Mouse (Mus musculus): ENCODE results near the gene Gm42906. TPM values are rescaled to one million over a fixed set of nuclear protein-coding genes. Genes with fewer than 3 reads are reported as not detected.

Gm42906 gene
- total and polyA plus RNA-seq, 3 experiments: not detected

- no peaks in the 10 kb centered on the region for H3K4me1 ChIP-seq (ENCODE audit: control insufficient read depth in 1 of 2, insufficient read depth in 2 of 2, low read length in 2 of 2)
- no peaks in the 10 kb centered on the region for H3K27me3 ChIP-seq (ENCODE audit: control insufficient read depth in 1 of 2, insufficient read depth in 2 of 2, low read length in 2 of 2)
- no peak overlapping the region for H3K27ac ChIP-seq (ENCODE audit: control insufficient read depth, low read depth, low read length)
- no peak overlapping the region for H3K4me3 ChIP-seq (ENCODE audit: control insufficient read depth in 1 of 2, insufficient read depth in 1 of 2, low read depth in 2 of 2, low read length in 2 of 2)
- DNase-seq (ENCODE audit: low read depth, low spot score): no peak
- no peak overlapping the region for H3K9ac ChIP-seq (ENCODE audit: control insufficient read depth, low read depth, low read length, poor library complexity, severe bottlenecking)
- no peaks in the 10 kb centered on the region for H3K9me3 ChIP-seq (replicated peaks; ENCODE audit: insufficient read depth, low read length)
- TF ChIP-seq POLR2AphosphoS2 (IDR thresholded peaks at IDR 0.05; ENCODE audit: low read length) (no peak), ZKSCAN1 (IDR thresholded peaks at IDR 0.05; ENCODE audit: low read depth, low read length) (no peak), POLR2AphosphoS5 (IDR thresholded peaks at IDR 0.05; ENCODE audit: borderline replicate concordance, low read depth, low read length) (no peak), TAL1 (IDR thresholded peaks at IDR 0.05; ENCODE audit: low read length) (no peak), ZC3H11A (IDR thresholded peaks at IDR 0.05; ENCODE audit: low read depth, low read length) (no peak), MAX (IDR thresholded peaks at IDR 0.05; ENCODE audit: low read length) (no peak), MAZ (IDR thresholded peaks at IDR 0.05; ENCODE audit: low read depth, low read length) (no peak), E2F4 (IDR thresholded peaks at IDR 0.05; ENCODE audit: borderline replicate concordance, low read depth, low read length) (no peak), EP300 (IDR thresholded peaks at IDR 0.05; ENCODE audit: low read depth in 1 of 2, low read length in 2 of 2) (no peak), RCOR1 (IDR thresholded peaks at IDR 0.05; ENCODE audit: low read depth, low read length) (no peak), ETS1 (IDR thresholded peaks at IDR 0.05; ENCODE audit: low read depth, low read length) (no peak), USF1 (IDR thresholded peaks at IDR 0.05; ENCODE audit: low read depth, low read length) (no peak), RAD21 (IDR thresholded peaks at IDR 0.05; ENCODE audit: low read depth, low read length) (no peak)
- H3K79me2 ChIP-seq (ENCODE audit: control insufficient read depth, insufficient read depth, low read length, poor library complexity): no peaks in the 10 kb centered on the region
- H3K36me3 ChIP-seq (ENCODE audit: control insufficient read depth in 1 of 2, insufficient read depth in 2 of 2, low read length in 2 of 2): no peaks in the 10 kb centered on the region
Measured at GRCm38 (mm10) chr5:151164815-151165214, 263.1 kb downstream of the Gm42906 start.

GRCm38 (mm10) chr5:151162642-151163041, 265.3 kb downstream of the Gm42906 start:
- H3K27me3 ChIP-seq (ENCODE audit: control insufficient read depth in 1 of 2, insufficient read depth in 2 of 2, low read length in 2 of 2): no peaks in the 10 kb centered on the region
- H3K79me2 ChIP-seq (ENCODE audit: control insufficient read depth, insufficient read depth, low read length, poor library complexity): no peaks in the 10 kb centered on the region
- H3K4me3 ChIP-seq (ENCODE audit: control insufficient read depth in 1 of 2, insufficient read depth in 1 of 2, low read depth in 2 of 2, low read length in 2 of 2): no peak overlapping the region
- H3K27ac ChIP-seq (ENCODE audit: control insufficient read depth, low read depth, low read length): no peak overlapping the region
- TF ChIP-seq SIN3A (IDR thresholded peaks at IDR 0.05; ENCODE audit: low read length) (no peak), ZKSCAN1 (IDR thresholded peaks at IDR 0.05; ENCODE audit: low read depth, low read length) (no peak), POLR2A (IDR thresholded peaks at IDR 0.05; ENCODE audit: control insufficient read depth in 1 of 2, insufficient read depth in 1 of 2, low read depth in 1 of 2, low read length in 2 of 2, poor library complexity in 1 of 2) (no peak), KAT2A (conservative IDR thresholded peaks at IDR 0.05; ENCODE audit: low read depth, low read length) (no peak), GATA1 (IDR thresholded peaks at IDR 0.05; ENCODE audit: low read depth, low read length) (no peak), SMC3 (IDR thresholded peaks at IDR 0.05; ENCODE audit: low read depth, low read length) (no peak), ELF1 (IDR thresholded peaks at IDR 0.05; ENCODE audit: low read depth, low read length) (no peak), USF1 (IDR thresholded peaks at IDR 0.05; ENCODE audit: low read depth, low read length) (no peak), ZMIZ1 (IDR thresholded peaks at IDR 0.05; ENCODE audit: low read depth, low read length) (no peak), RCOR1 (IDR thresholded peaks at IDR 0.05; ENCODE audit: low read depth, low read length) (no peak), ZC3H11A (IDR thresholded peaks at IDR 0.05; ENCODE audit: low read depth, low read length) (no peak), CHD1 (IDR thresholded peaks at IDR 0.05; ENCODE audit: low read depth, low read length) (no peak), GABPA (IDR thresholded peaks at IDR 0.05; ENCODE audit: low read depth, low read length) (no peak), CHD2 (IDR thresholded peaks at IDR 0.05; ENCODE audit: low read length) (no peak), UBTF (IDR thresholded peaks at IDR 0.05; ENCODE audit: borderline replicate concordance, insufficient read depth, low read depth, low read length) (no peak)
- no peak for DNase-seq (ENCODE audit: low read depth, low spot score)
- no peaks in the 10 kb centered on the region for H3K36me3 ChIP-seq (ENCODE audit: control insufficient read depth in 1 of 2, insufficient read depth in 2 of 2, low read length in 2 of 2)
- no peaks in the 10 kb centered on the region for H3K9me3 ChIP-seq (replicated peaks; ENCODE audit: insufficient read depth, low read length)
- H3K4me1 ChIP-seq (ENCODE audit: control insufficient read depth in 1 of 2, insufficient read depth in 2 of 2, low read length in 2 of 2): no peaks in the 10 kb centered on the region
- H3K9ac ChIP-seq (ENCODE audit: control insufficient read depth, low read depth, low read length, poor library complexity, severe bottlenecking): no peak overlapping the region

All from MEL (cell line).